Mouse (Mus musculus) kidney, adult 18-20 months (tissue): ENCODE data around the gene Zscan10.

Source experiments
- DNase-seq: peaks from one replicate; pipeline ENCODE4 v3.0.0; 2021

The Zscan10 gene

GRCm38 (mm10) chr17:23654001-23654400 is 53.3 kb downstream of the Zscan10 start:
- no peak for DNase-seq

DNA sequence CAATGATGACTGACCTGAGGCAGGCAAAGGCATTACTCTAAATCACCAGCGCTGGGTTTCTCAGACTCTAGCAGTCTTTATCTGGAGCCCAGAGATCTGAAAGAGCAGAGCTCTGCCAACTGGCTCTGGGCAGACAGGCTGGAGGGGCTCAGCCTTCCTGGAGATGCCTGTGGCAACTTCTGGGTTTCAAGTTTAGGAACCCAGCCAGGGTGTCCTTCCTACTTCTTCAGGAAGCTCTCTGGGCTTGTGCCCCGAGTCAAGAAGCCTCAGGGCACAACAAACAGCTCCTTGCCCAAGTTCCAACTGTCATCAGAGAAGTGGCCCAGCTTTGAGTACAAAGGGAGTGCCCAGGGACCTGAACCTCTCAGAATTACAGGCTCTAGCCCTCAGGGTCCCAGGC is 53.8 kb downstream of the Zscan10 start:
- no peak for DNase-seq

DNA sequence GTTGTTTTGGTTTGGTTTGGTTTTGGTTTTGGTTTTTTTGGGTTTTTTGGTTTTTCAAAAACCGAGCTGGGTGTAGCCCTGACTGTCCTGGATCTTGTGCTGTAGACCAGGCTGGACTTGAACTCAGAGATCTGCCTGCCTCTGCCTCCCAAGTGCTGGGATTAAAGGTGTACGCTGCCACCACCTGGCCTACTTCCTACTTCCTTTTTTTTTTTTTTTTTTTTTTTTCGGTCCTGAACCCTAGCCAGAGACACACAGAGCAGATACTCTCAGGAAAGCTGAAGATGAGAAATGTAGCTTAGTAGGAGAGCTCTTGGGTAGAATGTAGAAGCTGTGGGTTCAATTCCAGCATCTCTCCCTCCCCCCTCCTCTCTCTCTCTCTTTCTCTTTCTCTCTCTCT is 57.8 kb downstream of the Zscan10 start:
- no peak for DNase-seq

DNA sequence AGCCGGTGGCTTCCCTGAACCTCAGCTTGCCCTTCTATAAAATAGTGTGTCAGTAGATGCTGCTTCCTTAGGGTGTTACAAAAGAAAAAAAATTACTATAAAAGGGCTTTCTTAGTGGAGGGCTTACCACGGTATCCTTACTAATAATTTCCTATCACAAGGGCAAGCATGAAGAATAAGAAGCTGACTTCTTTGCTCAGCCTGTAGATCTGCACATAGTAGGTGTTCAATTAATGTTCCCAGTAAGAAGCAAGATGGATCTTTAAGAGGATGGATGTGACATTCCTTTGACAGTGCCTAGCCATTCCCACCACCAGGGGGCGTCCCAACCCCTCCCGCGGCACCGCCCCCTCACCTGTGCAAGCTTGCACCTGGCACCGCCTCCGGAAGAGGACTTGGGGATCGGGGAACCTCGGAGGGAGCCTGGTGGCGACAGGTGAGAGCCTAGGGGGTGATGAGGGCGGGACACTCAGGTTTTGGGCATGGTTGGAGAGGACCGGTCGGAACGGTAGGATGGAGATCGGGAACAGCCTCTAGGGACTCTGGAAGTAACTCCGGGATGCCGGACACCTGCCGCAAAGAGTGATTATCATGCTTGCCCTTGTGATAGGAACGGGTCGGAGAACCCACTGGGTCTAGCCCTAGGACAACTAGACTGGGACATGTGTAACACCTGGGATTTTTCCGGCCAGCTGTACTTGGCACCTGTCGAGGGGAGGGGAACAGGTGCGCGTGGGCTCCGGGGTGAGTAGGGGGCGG is 59.6 kb downstream of the Zscan10 start, which contains the start of gene Bicdl2:
TSS of gene Bicdl2 (plus strand) at position 390 of the 759 bp plus-strand sequence.
- DNase-seq, result peak; percentile 89
